Mouse (Mus musculus): ENCODE data around the gene Camk2n1. TPM values are rescaled to one million over a fixed set of nuclear protein-coding genes. Genes with fewer than 3 reads are reported as not detected.

Gene Camk2n1
- total RNA-seq, 2 experiments from 2014 or later: 9.9 to 11.0 TPM

GRCm38 (mm10) chr4:138504632-138505101, 50.6 kb downstream of the Camk2n1 start:
- peak in 1 of 2 experiments; percentile 34 for DNase-seq
- intact Hi-C loops (cut with DNase I): loop anchor here (2.0 to 5.0 kb wide), 3 partner anchors 40 to 58 kb away; partner anchors contain the start of gene Camk2n1

DNA sequence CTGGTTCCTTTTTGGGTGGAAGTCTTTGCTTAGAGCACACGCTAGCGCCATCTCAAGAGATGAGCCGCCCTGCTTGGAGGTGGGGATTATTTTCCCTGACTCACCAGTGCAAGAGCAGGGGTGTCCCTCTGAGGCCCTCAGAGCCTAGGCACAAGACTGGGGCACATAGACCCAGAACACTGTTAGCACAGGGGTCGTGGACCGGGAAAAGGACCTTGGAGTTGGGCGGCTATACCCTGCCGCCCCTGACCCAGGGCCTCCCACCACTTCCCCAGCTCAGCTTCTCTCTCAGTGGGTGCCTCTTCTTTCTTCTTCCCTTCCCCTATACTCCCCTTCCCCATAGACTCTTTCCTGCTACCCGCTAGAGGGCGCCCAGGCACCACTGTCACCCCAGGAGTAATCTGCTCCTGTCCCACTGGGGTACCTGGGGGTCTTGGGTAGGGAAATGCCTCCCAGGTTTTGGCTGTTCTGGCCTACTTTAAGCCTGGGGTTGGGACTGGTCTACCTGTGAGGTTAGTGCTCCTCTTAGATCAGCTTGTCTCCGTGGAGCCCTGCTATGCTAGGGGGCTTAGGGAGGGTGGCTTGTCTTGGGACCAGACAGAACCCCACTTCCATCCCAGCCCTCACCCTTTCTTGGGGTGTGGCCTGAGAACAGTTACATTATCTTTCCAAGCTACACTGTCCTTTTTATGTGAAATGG, 51.2 kb downstream of the Camk2n1 start:
- intact Hi-C loops (cut with DNase I): loop anchor here (2.0 to 5.0 kb wide), 3 partner anchors 41 to 57 kb away; partner anchors contain the start of gene Camk2n1
- peak; percentile 33 to 36 for DNase-seq

GRCm38 (mm10) chr4:138507903-138508302, 53.8 kb downstream of the Camk2n1 start:
- DNase-seq: no peak
- intact Hi-C loops (cut with DNase I): loop anchor here (5.0 kb wide), 1 partner anchor 56 kb away; the partner anchor contains the start of gene Camk2n1

Other genes with a start within 250 kb of the Camk2n1 start
- gene Hp1bp3, start 238.0 kb upstream of the Camk2n1 start, total RNA-seq (2021): 10 to 100 TPM; 77.5 to 87.7 TPM
- not detected for gene Sh2d5, start 203.9 kb upstream of the Camk2n1 start, total RNA-seq (2021)
- under 1 TPM in 1 of 2 experiments, not detected in 1; 0.08 TPM for gene Kif17, start 203.9 kb upstream of the Camk2n1 start, total RNA-seq (2021)
- 10 to 100 TPM; 63.7 to 64.2 TPM for gene Ddost, start 149.6 kb upstream of the Camk2n1 start, total RNA-seq (2021)
- gene Pink1, start 128.0 kb upstream of the Camk2n1 start, total RNA-seq (2021): 100 to 1,000 TPM; 629 to 755 TPM
- gene Cda, start 86.3 kb upstream of the Camk2n1 start, total RNA-seq (2021): 1 to 10 TPM in 1 of 2 experiments, under 1 TPM in 1; 0.65 to 2.1 TPM
- not detected for gene Fam43b, start 57.8 kb upstream of the Camk2n1 start, total RNA-seq (2021)
- 10 to 100 TPM; 75.2 to 79.0 TPM for gene Mul1, start 19.6 kb upstream of the Camk2n1 start, total RNA-seq (2021)
- not detected for gene Vwa5b1, start 181.6 kb downstream of the Camk2n1 start, total RNA-seq (2021)

Measured in heart, postnatal 36 days (tissue).